Mouse (Mus musculus) neutrophil, adult 83 days (primary cell): ENCODE data around the gene 4930507D05Rik. TPM values are rescaled to one million over a fixed set of nuclear protein-coding genes. Genes with fewer than 3 reads are reported as not detected.

ENCODE experiments used
- total RNA-seq, 2 experiments: library from RNA; stranded (reverse); gene quantifications; one replicate each; pipeline ENCODE4 v1.2.4; 2023

The 4930507D05Rik gene
- total RNA-seq = under 1 TPM; 0.22 to 0.24 TPM

DNA sequence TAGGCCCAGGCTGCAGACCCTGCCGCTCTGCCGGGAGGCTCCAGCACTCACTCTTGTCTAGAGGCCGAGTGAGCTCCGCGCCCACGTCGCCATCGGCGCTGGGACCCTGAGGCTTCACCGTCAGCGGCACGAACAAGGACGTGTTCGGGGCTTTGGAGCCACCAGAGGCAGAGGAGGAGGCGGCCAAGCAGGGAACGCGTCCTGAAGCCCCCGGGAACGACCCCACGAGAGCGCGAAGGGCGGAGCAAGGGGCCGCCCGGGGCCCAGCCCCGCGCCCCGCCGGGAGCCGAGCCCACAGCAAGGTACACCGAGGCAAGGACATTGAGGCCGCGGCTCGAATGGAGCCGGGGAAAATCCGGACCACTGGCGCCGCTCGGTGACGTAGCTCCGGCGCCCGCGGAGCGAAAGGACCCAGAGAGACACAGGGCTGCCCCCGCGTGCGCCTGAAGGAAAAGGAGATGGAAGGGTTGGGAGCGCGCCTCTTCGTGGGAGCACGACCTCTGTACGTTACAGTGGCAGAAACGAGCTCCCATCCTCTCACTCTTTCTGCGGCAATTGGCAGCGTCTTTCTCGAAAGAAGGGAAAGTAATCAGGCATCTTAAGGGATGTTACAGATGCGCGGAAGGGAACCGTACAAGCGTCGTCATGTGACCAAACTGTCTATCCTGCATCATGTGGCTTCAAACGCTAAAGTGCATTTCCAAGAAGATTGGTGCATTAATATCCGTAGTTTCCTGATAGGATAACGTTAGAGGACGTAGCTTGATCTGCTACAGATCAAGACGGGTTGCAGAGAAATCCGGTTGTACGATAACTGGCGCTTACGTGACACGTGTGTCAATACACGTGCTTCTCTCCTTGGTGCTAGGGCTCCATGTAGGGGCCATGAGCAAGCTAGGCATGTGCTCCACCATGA lies at the start of gene 4930507D05Rik, which contains the start of gene Supv3l1:
Gene 4930507D05Rik, plus strand, starts transcription at position 126 of the 916 bp plus-strand sequence.
Gene Supv3l1, minus strand, starts transcription at position 375 of the 916 bp plus-strand sequence.

DNA sequence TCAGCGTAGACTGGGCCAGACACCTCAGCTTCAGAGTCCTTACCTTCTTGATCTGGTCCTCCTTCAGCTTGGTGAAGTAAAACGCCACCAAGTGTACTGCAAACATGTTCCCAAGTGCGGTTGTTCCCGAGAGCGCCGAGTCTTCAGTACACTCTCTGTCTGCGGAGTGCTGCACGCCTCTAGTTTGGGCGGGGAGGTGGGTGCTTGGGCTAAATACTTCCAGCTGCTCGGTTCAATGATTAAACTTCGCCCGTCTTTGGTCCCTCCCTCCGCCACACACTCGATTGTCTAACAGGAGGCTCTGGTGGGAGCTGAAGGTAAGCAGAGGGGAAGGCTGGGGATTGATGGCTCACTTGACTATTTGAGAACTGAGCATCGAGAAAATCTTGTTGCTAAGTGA lies 27.0 kb upstream of the 4930507D05Rik start, which contains the start of gene Hkdc1:
Gene Hkdc1, minus strand, starts transcription at position 237 of the 400 bp plus-strand sequence.

DNA sequence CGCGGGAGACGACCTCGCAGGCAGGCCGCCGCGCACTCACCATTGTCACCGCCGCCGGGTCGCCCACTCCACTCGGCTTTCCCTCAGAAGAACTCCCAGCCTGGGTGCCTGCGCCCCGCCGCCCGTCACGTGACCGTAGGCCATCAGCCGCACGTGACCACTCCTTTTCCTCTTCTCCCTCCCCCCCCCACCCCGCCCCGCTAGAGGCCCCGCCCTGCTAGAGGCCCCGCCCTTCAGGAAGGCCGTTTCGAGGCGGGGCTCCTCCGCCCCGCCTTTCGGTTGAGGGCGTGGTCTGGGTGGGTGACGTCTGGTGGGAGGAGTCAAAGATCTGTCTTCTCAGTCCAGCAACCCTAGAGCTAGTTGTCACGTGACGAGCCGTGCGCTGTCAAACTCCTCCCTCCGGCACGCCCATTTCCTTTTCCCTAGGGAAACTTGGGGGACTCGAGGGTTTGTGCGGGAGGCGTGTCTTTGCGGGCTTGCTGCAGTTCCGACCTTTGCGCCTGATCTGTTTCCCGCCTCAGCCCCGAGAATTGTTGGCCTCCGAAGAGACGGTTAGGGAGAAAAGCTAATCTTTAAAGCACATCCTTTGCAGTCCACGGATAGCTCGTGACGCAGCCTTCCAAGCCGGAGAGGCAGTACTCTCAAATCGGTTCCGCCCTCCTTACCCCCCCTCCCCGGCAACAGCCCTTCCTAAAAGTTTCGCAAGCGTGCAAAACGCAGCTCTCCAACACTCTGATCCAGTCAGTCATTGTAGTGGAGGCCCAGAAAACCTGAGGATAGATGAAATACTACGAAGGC lies 37.5 kb downstream of the 4930507D05Rik start, which contains the start of gene Vps26a:
Gene Vps26a, minus strand, starts transcription at position 188 of the 798 bp plus-strand sequence.

Other genes starting within 250 kb of the 4930507D05Rik start
- 10 to 100 TPM in 1 of 2 experiments, 1 to 10 TPM in 1; 8.2 to 10.1 TPM for gene Tspan15, start 218.2 kb upstream of the 4930507D05Rik start, total RNA-seq
- gene Tacr2, start 197.1 kb upstream of the 4930507D05Rik start, total RNA-seq = not detected
- 100 to 1,000 TPM in 1 of 2 experiments, 10 to 100 TPM in 1; 95.6 to 106 TPM for gene Hk1, start 69.6 kb upstream of the 4930507D05Rik start, total RNA-seq
- gene Hkdc1, start 27.0 kb upstream of the 4930507D05Rik start, total RNA-seq = not detected
- gene Supv3l1, start 249 bp downstream of the 4930507D05Rik start, total RNA-seq = 10 to 100 TPM; 11.1 to 13.1 TPM
- gene Vps26a, start 37.3 kb downstream of the 4930507D05Rik start, total RNA-seq = 10 to 100 TPM; 43.1 to 45.4 TPM
- gene Srgn, start 78.0 kb downstream of the 4930507D05Rik start, total RNA-seq = 100 to 1,000 TPM; 771 to 846 TPM
- gene Kif1bp, start 129.0 kb downstream of the 4930507D05Rik start, total RNA-seq = 10 to 100 TPM; 18.1 to 19.9 TPM
- gene Ddx21, start 152.8 kb downstream of the 4930507D05Rik start, total RNA-seq = 10 to 100 TPM; 37.4 to 40.2 TPM
- gene Ddx50, start 201.7 kb downstream of the 4930507D05Rik start, total RNA-seq = 10 to 100 TPM; 50.3 to 60.4 TPM